Mouse (Mus musculus) liver, embryonic 15.5 days (tissue): ENCODE measurements around the gene Gm10408. TPM values are rescaled to one million over a fixed set of nuclear protein-coding genes. Genes with fewer than 3 reads are reported as not detected.
"Not testable (repeated sequence)": the region's sequence is repeated elsewhere in the genome, so short reads cannot be mapped to it uniquely, and the experiment has no call there.

Experiments used
- ATAC-seq: fragments of 200-750 bp; cut with Nextera tagmentation; 2 replicates; pipeline ENCODE4 v1.8.0; 2017; ENCODE audit warnings: moderate number of reproducible peaks, mild to moderate bottlenecking, moderate library complexity; ENCODE audit not compliant: insufficient read depth
- H3K27ac ChIP-seq: fragments of 300-500 bp; sonication (generic); replicated peaks from 2 replicates; pipeline ENCODE4 v1.5.1; 2015; ENCODE audit warnings: mild to moderate bottlenecking, inconsistent platforms
- H3K27me3 ChIP-seq: fragments of 300-500 bp; sonication (generic); 2 replicates; pipeline ENCODE4 v1.6.1; 2015; ENCODE audit warnings: mild to moderate bottlenecking, inconsistent platforms
- H3K36me3 ChIP-seq: fragments of 300-500 bp; sonication (generic); replicated peaks from 2 replicates; pipeline ENCODE4 v1.6.1; 2015; ENCODE audit warnings: moderate library complexity, mild to moderate bottlenecking, inconsistent platforms
- H3K4me1 ChIP-seq: fragments of 300-500 bp; sonication (generic); replicated peaks from 2 replicates; pipeline ENCODE4 v1.6.1; 2015; ENCODE audit warnings: inconsistent platforms
- H3K4me2 ChIP-seq: fragments of 300-500 bp; sonication (generic); 2 replicates; pipeline ENCODE4 v1.6.1; 2015; ENCODE audit warnings: moderate library complexity, mild to moderate bottlenecking, inconsistent platforms
- H3K4me3 ChIP-seq: fragments of 300-500 bp; sonication (generic); replicated peaks from 2 replicates; pipeline ENCODE4 v1.5.1; 2015; ENCODE audit warnings: mild to moderate bottlenecking, inconsistent platforms
- H3K9ac ChIP-seq: fragments of 300-500 bp; sonication (generic); 2 replicates; pipeline ENCODE4 v1.6.1; 2015; ENCODE audit warnings: moderate library complexity, mild to moderate bottlenecking, inconsistent platforms
- H3K9me3 ChIP-seq: fragments of 300-500 bp; sonication (generic); replicated peaks from 2 replicates; pipeline ENCODE4 v1.6.1; 2016; ENCODE audit warnings: inconsistent platforms
- WGBS: fragments of 180-500 bp; shearing (Covaris S2); methylation state at CpG from one replicate; pipeline ENCODE4 v1.1.7; 2015; ENCODE audit warnings: mixed read lengths; ENCODE audit not compliant: insufficient replicate concordance; 5-methylcytosine and 5-hydroxymethylcytosine counted together
- polyA plus RNA-seq: library from polyadenylated mRNA; unstranded; fragments of >200 nt; fragmentation: Nextera tagmentation; extraction: Ambion mirVana; gene quantifications from 2 replicates; pipeline ENCODE4 v1.2.1, GENCODE M21; 2015

Gene Gm10408
- not detected in 2 replicates for polyA plus RNA-seq

DNA sequence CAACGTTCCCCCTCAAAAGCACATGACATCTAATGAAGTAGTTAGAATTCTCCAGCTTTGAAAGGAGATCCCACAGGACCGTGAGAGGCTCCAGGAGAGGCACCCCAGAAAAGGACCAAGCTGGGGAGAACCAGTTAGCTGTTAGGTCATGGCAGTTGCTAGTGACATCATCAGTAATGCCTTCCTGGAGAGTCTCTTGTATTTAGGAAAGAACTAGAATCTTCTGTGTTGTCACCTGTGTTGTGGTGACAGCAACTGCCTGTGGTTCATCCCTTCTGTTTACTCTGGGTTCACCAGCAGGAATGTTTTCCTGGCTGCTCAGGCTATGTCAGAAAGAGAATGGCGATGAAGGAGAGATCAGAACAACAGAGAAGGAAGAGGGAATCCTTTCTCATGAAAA is at the start of gene Gm10408:
Gm10408 (plus strand) TSS at position 301 of the 400 bp plus-strand sequence.
- no CpG with 5 or more reads among the region's 3 CpGs for WGBS
- not testable (repeated sequence) for H3K27ac ChIP-seq, H3K4me2 ChIP-seq, H3K4me3 ChIP-seq, H3K4me1 ChIP-seq, H3K27me3 ChIP-seq, ATAC-seq, H3K9ac ChIP-seq, H3K36me3 ChIP-seq, H3K9me3 ChIP-seq

DNA sequence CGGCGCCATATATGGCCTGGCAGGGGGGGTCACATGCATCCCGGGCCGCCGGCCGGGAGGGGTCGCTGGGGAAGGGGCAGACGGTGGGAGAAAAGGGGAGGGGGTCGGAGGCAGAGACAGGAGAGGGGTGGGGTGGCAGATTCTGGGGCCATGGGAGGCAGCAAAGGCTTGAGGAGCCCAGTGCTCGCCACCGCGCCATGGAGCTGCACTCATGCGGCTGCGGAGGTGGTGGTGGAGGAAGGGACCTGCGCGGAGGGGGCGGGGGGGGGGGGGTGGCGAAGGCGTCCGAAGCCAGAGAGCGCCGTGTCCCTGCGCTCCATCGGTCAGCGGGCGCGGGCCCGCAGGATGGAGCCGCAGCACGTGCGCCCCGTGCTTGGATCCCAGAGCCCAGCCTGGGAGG is 36.9 kb upstream of the Gm10408 start, which contains the start of gene Gm10409:
Gm10409 (plus strand) TSS at position 301 of the 400 bp plus-strand sequence.
- H3K27ac ChIP-seq, H3K4me3 ChIP-seq, H3K36me3 ChIP-seq, ATAC-seq, H3K27me3 ChIP-seq, H3K9me3 ChIP-seq, H3K4me1 ChIP-seq, H3K4me2 ChIP-seq, H3K9ac ChIP-seq: not testable (repeated sequence)
- WGBS = no CpG with 5 or more reads among the region's 32 CpGs

DNA sequence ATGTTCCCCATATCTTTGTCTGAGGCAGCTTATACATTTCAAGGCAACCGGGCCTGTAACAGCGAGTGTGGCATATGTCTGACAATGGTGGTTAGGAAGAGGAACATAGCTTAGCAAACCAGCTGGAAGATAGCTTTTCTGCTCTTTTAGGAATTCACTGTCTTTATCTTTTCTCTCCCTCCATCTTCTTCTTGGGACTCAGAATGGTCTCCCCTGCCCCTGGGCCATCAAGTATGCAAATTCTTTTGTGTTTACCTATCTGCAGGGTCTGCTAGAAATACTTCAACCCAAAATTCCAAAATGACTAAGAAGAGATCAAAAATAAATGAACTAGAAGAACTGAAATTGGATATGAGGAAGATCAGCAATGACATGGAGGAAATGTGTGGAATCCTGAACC is 21.4 kb upstream of the Gm10408 start, which contains the start of gene Gm3005:
Gm3005 (plus strand) TSS at position 301 of the 400 bp plus-strand sequence.
- H3K27me3 ChIP-seq, H3K4me1 ChIP-seq, H3K9me3 ChIP-seq, H3K36me3 ChIP-seq, H3K4me2 ChIP-seq, ATAC-seq, H3K4me3 ChIP-seq, H3K9ac ChIP-seq, H3K27ac ChIP-seq: not testable (repeated sequence)
- no CpG with 5 or more reads among the region's 2 CpGs for WGBS

Other genes starting within 250 kb of the Gm10408 start
- 0.10 and 0.13 TPM in 2 replicates for gene D830030K20Rik, start 240.9 kb upstream of the Gm10408 start, polyA plus RNA-seq
- gene Gm2956, start 116.8 kb upstream of the Gm10408 start, polyA plus RNA-seq = not detected in 2 replicates
- gene Gm10413, start 54.3 kb upstream of the Gm10408 start, polyA plus RNA-seq = not detected in 2 replicates
- not detected in 2 replicates for gene Gm10409, start 36.8 kb upstream of the Gm10408 start, polyA plus RNA-seq
- not detected in 2 replicates for gene Gm3005, start 21.3 kb upstream of the Gm10408 start, polyA plus RNA-seq
- gene Gm3012, start 185.1 kb downstream of the Gm10408 start, polyA plus RNA-seq = not detected in 2 replicates
- not detected in 2 replicates for gene Gm3020, start 202.7 kb downstream of the Gm10408 start, polyA plus RNA-seq
- not detected in 2 replicates for gene Gm3043, start 239.4 kb downstream of the Gm10408 start, polyA plus RNA-seq